Mouse (Mus musculus) brain, embryonic 14.5 days (tissue): ENCODE data around the gene Zfp952.

Experiments used
- CTCF ChIP-seq: fragments of 200-500 bp; IDR thresholded peaks from 2 replicates; pipeline ENCODE4 v1.5.1; 2012; ENCODE audit warnings: inconsistent platforms, mild to moderate bottlenecking, moderate library complexity, borderline replicate concordance; ENCODE audit not compliant: insufficient read depth, insufficient read length; ENCODE audit errors: extremely low read depth
- POLR2A ChIP-seq: fragments of 200-500 bp; IDR thresholded peaks from 2 replicates; pipeline ENCODE4 v1.6.1; 2012; ENCODE audit warnings: mild to moderate bottlenecking, inconsistent platforms, borderline replicate concordance; ENCODE audit not compliant: poor library complexity, insufficient read depth, insufficient read length, severe bottlenecking; ENCODE audit errors: extremely low read depth

DNA sequence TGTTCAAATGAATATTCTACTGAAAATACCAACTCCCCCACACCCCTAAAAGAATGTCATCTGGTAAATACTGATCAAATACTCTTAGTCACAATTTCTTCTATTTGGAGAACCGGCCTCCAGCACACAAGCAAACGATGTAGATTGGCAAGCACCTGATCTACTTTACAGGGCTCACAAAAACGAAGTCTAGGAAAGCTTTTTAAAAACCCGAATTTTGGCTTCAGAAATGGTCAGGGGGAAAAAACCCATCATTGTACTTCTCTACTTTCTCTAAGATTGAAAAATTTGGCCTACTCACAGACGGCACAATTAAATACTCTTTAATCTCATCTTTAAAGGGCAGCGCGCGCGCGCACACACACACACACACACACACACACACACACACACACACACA, 39.4 kb downstream of the Zfp952 start:
- TF ChIP-seq CTCF (no peak), POLR2A (no peak)
